Mouse (Mus musculus) olfactory bulb, adult 2 months (tissue): ENCODE results near the gene Sytl4. TPM values are rescaled to one million over a fixed set of nuclear protein-coding genes. Genes with fewer than 3 reads are reported as not detected.
A peak's percentile ranks its signal among the peaks of the same experiment; 100 is the strongest.

Experiments
- H3K27ac ChIP-seq: fragments of 200-500 bp; 2 replicates; pipeline ENCODE4 v1.5.1; 2012; ENCODE audit warnings: low read depth, low read length; ENCODE audit not compliant: insufficient read depth
- H3K4me1 ChIP-seq: fragments of 200-500 bp; 2 replicates; pipeline ENCODE4 v1.6.1; 2012; ENCODE audit warnings: low read length; ENCODE audit not compliant: control insufficient read depth, insufficient read depth
- H3K4me3 ChIP-seq: fragments of 200-500 bp; 2 replicates; pipeline ENCODE4 v1.5.1; 2012; ENCODE audit warnings: mild to moderate bottlenecking, low read depth, low read length, moderate library complexity; ENCODE audit not compliant: insufficient read depth
- CTCF ChIP-seq: fragments of 200-500 bp; IDR thresholded peaks from 2 replicates; pipeline ENCODE4 v1.5.1; 2012; ENCODE audit warnings: low read depth, mild to moderate bottlenecking, low read length, moderate library complexity; ENCODE audit not compliant: insufficient read depth
- POLR2A ChIP-seq: fragments of 200-500 bp; IDR thresholded peaks from 2 replicates; pipeline ENCODE4 v1.6.1; 2012; ENCODE audit warnings: mild to moderate bottlenecking, low read depth, low read length, moderate library complexity; ENCODE audit not compliant: insufficient read depth
- WGBS: fragments of 180-500 bp; shearing (Covaris S2); methylation state at CpG from one replicate; pipeline ENCODE4 v1.1.7; 2018; 5-methylcytosine and 5-hydroxymethylcytosine counted together
- polyA plus RNA-seq: library from polyadenylated mRNA; stranded (reverse); fragments of >200 nt; gene quantifications from 2 replicates; pipeline ENCODE4 v1.2.4, GENCODE M21; 2012; ENCODE audit warnings: low replicate concordance; ENCODE audit not compliant: missing spikeins, insufficient read depth, insufficient read length

Sytl4 gene
- polyA plus RNA-seq, 1 experiment, result not detected

DNA sequence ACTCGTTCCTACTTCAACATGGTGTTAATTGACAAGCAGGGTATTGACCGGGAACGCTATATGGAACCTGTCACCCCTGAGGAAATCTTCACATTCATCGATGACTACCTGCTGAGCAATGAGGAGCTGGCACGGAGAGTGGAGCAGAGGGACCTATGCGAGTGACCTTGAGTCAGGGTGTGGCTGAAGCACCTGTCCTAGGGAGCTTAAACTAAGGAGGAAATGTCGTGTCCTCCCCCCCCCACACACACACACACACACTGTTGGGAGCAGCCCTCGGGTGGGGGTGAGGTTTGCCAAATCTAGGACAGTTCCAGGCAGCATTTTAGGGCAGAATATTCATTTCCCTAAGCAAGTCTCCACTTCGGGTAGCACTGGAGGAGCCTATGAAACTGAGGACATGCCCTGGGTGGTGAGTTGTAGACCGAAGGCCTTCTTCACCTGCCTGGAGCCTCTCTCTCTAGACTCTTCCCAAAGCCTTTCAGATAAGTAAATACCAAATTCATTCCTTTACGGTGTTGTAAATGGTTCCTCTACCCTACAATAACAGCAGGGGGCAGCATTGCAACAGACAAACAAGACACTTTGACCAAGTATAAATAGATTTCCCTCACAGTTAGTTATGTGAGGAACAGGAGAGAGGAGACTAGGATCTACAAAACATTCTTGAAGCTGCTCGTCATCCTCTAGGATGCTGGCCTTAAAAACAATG lies 50.2 kb downstream of the Sytl4 start:
- Histone ChIP-seq H3K4me3 (no peak overlapping the region), H3K27ac (no peak overlapping the region), H3K4me1 (peaks cover 3% of the 10 kb centered on the region; the same call in 1 of the 2 replicates)
- 55% methylated on average over 12 of the region's 12 CpGs for WGBS
- no peak for TF ChIP-seq POLR2A
- no peak for TF ChIP-seq CTCF

DNA sequence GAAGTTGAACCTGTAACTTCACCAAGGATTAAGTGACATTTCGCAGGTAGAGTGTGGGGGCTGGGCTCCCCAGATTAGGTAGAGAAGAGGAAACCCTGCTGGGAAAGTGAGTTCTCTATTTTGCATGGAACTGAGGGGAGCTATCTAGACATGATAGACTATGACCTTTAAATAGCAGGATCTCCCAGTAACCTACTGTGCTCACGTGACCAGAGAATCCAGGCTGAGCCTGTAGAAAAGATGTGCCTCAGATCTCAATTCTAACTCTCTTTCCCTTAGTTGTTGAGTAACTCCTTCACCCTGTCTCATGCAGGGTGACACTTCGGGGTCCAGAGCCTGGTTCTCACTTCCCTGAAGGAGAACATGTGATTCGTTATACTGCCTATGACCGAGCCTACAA lies 54.9 kb downstream of the Sytl4 start:
- H3K27ac ChIP-seq, result no peak overlapping the region
- 76% methylated on average over 5 of the region's 5 CpGs for WGBS
- H3K4me3 ChIP-seq, result no peak overlapping the region
- peaks cover 3% of the 10 kb centered on the region; the same call in 1 of the 2 replicates for H3K4me1 ChIP-seq
- TF ChIP-seq CTCF, result no peak
- TF ChIP-seq POLR2A, result no peak

DNA sequence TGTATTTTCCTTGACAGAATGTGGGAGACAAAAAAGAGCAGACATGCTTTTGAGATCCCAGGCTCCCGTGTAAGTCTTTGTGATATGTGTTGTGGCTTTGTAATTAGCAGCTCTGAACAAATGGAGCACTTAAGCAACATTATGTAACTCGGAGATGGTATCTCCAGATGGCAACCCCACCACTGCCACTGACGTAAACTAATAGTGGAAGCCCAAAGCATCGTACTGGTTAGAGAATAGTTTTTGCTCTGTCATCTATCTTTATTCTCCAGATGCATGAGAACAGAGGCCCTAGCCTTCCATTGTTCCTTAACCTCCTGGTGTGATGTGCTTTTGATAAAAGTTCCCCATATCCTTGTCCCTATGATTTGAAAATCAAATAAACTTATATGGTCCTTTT lies 60.4 kb downstream of the Sytl4 start:
- Histone ChIP-seq H3K27ac (no peak overlapping the region), H3K4me3 (no peak overlapping the region), H3K4me1 (no peaks in the 10 kb centered on the region)
- 47% methylated on average over 4 of the region's 4 CpGs for WGBS
- TF ChIP-seq POLR2A (no peak), CTCF (no peak)

DNA sequence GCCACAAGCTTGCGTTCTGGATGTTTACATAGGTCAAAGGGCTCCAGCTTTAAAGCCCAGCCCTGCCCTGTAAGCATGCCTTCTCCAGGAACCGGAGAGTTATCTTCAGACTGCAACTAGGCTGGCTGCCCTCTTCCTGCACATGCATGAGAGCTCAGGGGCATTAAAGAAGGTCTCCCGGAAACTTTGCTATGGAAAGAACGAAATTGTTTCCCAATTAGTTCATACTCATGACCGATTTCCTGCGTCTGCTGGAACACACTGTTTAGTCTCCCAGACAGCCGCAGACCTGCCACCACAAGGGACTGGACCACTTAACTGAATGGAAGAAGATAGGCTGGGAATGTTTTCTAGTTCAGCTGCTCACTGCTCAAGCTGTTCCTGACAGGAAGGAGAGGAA lies 67.4 kb downstream of the Sytl4 start:
- no peak overlapping the region for H3K4me3 ChIP-seq
- H3K4me1 ChIP-seq, result no peaks in the 10 kb centered on the region
- H3K27ac ChIP-seq, result no peak overlapping the region
- TF ChIP-seq POLR2A, result no peak
- TF ChIP-seq CTCF, result no peak
- 70% methylated on average over 7 of the region's 7 CpGs for WGBS

DNA sequence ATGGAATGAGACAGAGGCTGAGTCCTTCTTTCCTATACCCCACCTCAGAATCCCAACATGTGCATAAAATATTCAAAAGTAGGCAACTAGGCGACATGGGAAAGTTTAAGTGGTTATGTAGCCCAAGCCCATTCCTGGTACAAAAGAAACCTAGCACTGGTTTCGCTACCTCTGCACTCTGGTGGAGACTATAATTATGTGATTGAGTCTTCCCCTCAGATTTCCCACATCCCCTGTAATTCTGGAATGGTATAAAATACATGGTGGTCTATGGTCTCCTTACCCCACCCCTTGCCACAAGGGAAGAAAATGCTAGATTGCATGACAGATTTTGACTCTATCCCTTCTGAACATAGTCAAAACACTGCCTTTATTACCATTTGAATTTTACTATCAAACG lies 68.6 kb downstream of the Sytl4 start:
- H3K4me1 ChIP-seq, result no peaks in the 10 kb centered on the region
- WGBS, result 76% methylated on average over 3 of the region's 3 CpGs
- no peak overlapping the region for H3K4me3 ChIP-seq
- no peak for TF ChIP-seq CTCF
- no peak for TF ChIP-seq POLR2A
- H3K27ac ChIP-seq, result no peak overlapping the region

DNA sequence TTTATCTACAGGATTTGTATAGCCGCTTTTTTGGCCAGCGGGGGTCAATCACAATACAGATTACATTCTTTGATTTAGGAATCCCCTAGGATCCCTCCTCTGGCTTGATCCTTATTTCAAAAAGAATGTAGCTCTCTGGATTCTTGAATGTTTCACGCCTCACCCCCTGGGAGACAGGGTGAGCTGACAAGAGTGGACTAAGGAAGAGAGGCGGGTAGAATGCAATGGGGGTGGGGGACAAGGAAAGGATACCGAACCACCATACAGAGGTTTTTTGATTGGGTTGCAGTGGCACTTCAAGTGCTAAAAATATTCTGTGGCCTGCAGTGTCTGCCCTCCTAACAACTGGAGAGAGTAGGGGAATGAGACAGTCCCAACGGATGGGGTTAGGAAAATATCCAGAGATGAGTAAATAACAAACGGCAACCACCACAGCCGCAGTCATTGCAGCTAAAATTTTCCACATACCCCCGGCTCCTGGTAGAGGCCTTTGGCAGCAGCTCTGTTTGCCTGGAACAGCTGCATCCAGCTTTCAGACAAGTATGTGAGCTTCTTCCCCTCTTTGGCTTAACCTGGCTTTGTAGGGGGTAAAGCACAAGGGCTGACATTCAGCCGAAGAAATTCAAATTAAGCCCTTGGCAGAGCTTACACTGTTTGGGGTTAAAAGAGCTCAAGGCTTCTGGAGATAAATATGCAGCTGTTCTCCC lies 70.1 kb downstream of the Sytl4 start:
- WGBS, result 48% methylated on average over 10 of the region's 10 CpGs
- no peaks in the 10 kb centered on the region for H3K4me1 ChIP-seq
- no peak overlapping the region for H3K27ac ChIP-seq
- TF ChIP-seq CTCF, result no peak
- no peak for TF ChIP-seq POLR2A
- no peak overlapping the region for H3K4me3 ChIP-seq

DNA sequence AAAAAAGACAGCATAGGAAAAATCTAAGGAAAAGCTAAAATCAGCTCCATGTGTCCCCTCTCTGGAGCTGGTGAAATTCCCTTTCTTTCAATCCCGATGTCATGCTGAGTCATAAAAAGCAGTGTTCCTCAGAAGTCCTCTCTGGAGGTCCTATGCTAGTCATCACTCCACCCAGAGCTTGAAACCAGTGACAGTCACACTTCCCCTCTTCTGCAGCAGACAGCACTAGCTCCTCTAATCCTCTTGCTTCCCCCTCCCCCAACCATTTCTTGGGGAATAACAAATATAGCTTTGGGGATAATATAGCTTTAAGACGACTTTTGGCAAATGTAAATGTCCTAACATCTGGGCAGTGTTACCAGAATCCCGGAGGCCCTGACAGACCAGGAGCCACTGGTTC lies 73.4 kb downstream of the Sytl4 start, which contains the start of gene Srpx2:
TSS of gene Srpx2 (plus strand) at position 166 of the 400 bp plus-strand sequence.
- WGBS, result 54% methylated on average over 3 of the region's 3 CpGs
- Histone ChIP-seq H3K4me3 (no peak within 1 kb of the TSS), H3K27ac (no peak within 1 kb of the TSS), H3K4me1 (no peaks in the 10 kb centered on the region)
- TF ChIP-seq POLR2A, result no peak
- no peak for TF ChIP-seq CTCF

DNA sequence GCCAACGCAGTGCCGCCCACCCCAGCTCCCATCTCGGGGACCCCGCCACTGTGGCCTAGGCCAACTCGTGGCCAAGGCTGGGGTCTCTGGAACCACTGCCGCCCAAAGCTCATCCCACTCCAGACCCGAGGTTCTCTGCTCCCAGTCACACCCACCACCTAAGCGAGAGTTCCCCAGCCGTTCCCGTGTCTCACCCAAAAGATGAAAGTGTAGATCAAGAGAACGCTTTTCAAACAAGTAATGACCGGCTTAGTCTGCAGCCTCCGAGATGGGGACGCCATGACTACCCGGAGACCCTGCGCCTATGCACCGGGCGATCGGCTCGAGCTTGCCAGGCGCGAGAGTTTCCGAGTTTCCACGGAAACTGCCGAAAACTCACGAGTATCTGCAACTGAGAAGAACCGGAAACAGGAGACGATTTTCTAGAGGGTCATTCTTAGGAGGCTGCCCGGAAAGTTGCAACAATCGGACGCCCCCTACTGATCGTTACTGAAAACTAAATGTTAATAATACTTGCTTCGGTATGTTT lies 83.5 kb downstream of the Sytl4 start, which contains the start of gene Tspan6:
TSS of gene Tspan6 (minus strand) at position 416 of the 529 bp plus-strand sequence.
- Histone ChIP-seq H3K4me3 (peak within 1 kb of the TSS; percentile 89), H3K4me1 (no peaks in the 10 kb centered on the region), H3K27ac (no peak within 1 kb of the TSS)
- WGBS, result 17% methylated on average over 33 of the region's 33 CpGs
- TF ChIP-seq POLR2A (no peak), CTCF (no peak)

DNA sequence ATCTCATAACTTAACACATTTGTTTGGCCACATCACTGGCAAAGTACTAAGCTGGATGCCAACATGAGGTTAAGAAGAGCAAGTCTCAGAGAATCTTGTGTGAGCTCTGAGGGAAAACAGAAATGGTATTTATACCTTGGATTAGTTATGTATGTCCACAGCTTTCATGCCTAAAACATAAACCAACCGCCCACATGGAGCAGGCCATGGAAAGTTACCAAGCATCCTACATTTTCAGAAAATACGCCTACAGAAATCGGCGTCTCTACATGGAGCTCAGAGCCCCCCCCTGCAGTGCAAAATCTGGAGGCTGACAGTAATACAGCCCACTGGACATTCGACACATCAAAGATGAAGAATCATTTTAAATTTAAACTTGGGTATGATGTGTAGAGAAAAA lies 93.5 kb downstream of the Sytl4 start:
- Histone ChIP-seq H3K27ac (no peak overlapping the region), H3K4me1 (no peaks in the 10 kb centered on the region), H3K4me3 (no peak overlapping the region)
- TF ChIP-seq POLR2A (no peak), CTCF (no peak)
- 81% methylated on average over 5 of the region's 5 CpGs for WGBS

DNA sequence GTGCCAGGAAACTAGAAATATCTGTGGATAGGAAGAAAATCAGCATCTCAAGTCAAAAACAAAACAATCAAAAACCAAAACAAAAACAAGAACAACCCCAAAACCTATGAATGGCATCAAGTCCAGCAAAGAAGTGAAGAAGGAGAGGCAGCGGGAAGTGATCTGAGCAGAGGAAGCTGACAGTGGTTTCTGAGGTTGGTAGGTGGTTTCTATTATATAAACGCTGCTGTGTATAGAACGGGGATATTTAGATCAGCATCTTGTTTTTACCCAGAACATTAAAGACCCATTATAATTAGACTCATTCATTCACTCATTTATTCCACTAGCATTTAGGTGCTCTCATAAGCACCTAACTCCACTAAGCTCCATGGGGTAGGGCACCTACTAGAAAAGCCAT lies 94.3 kb downstream of the Sytl4 start:
- Histone ChIP-seq H3K27ac (no peak overlapping the region), H3K4me1 (no peaks in the 10 kb centered on the region), H3K4me3 (no peak overlapping the region)
- TF ChIP-seq CTCF, result no peak
- TF ChIP-seq POLR2A, result no peak
- WGBS, result 75% methylated on average over 3 of the region's 3 CpGs

Other genes starting within 250 kb of the Sytl4 start
- gene Tnmd, start 130.8 kb downstream of the Sytl4 start, polyA plus RNA-seq, result not detected in 2 replicates
- gene Tspan6, start 83.4 kb downstream of the Sytl4 start, polyA plus RNA-seq, result not detected in 2 replicates
- not detected in 2 replicates for gene Srpx2, start 73.4 kb downstream of the Sytl4 start, polyA plus RNA-seq
- not detected in 2 replicates for gene Cstf2, start 77.4 kb upstream of the Sytl4 start, polyA plus RNA-seq
- not detected in 2 replicates for gene Xkrx, start 180.3 kb upstream of the Sytl4 start, polyA plus RNA-seq
- not detected in 2 replicates for gene Arl13a, start 205.7 kb upstream of the Sytl4 start, polyA plus RNA-seq
- not detected in 2 replicates for gene Nox1, start 240.1 kb upstream of the Sytl4 start, polyA plus RNA-seq